Mouse (Mus musculus) CD4-positive, CD25-positive, alpha-beta regulatory T cell, adult 4 months (primary cell): Measurements from ENCODE around the gene Isca2. TPM values are rescaled to one million over a fixed set of nuclear protein-coding genes. Genes with fewer than 3 reads are reported as not detected.
A peak's percentile ranks its signal among the peaks of the same experiment; 100 is the strongest.

Experiments used
- ATAC-seq: one replicate; pipeline ENCODE4 v1.8.0; 2017
- polyA plus RNA-seq, 2 experiments: library from polyadenylated mRNA; unstranded; fragments of 100-300 nt; shearing (Covaris generic); gene quantifications; one replicate each; pipeline ENCODE4 v1.2.1; 2017

Isca2 gene
- polyA plus RNA-seq, result 100 to 1,000 TPM; 107 to 156 TPM

DNA sequence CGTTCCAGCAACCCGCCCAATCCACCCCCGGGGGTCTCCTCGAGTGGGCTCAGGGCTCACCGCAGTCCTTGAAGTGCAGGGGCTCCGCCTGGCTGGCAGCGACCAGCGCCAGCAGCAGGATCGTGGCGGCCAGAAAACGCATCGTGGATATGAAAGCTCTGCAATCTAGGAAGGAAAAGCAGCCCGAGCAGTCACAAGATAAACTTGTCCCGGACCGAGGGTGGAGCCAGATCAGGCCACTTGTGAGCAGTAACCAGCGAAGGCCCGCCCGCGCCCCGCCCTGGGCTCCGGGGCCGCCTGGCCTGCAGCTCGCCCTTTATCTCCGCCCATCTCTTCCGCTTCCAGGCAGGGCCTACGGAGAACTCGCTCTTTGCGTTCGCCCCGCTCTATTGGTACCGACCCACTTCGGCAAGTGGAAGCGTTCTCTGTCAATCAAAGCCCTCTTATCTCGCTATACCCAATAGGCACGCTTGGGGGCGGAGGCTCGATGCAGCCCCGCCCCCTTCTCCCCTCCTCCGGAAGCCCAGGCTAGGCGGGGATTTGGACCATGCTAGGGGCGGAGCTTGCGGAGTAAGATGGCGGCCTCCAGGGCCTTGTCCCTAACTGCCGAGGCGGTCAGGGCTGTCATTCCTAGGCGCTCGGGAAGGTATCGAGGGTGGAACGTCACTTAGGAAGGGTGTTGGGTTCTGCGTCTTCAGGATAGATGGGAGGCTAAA is at the start of gene Isca2, which contains the start of gene Npc2:
TSS of gene Isca2 (plus strand) at position 526 of the 716 bp plus-strand sequence.
TSS of gene Npc2 (minus strand) at position 427 of the 716 bp plus-strand sequence.
- ATAC-seq, result peak; percentile 98

DNA sequence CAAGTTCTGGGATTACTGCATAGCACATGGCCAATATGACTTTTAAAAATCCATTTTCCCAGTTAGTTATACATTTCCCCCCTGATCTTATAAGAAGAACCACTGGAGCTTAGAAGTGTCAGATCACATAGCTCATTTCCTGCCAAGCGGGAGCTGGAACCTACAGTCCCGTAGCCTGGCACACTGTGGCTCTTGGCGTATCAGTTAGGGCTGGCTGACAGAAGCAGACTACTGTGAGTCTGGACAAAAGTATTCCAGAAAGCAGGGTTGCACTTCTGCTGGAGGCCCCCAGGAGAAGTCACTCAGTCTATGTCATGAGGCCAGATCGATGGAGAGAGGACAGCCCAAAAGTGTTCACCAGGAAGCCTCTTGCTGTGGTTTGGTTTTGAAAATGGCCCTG is 46.7 kb upstream of the Isca2 start:
- no peak for ATAC-seq

DNA sequence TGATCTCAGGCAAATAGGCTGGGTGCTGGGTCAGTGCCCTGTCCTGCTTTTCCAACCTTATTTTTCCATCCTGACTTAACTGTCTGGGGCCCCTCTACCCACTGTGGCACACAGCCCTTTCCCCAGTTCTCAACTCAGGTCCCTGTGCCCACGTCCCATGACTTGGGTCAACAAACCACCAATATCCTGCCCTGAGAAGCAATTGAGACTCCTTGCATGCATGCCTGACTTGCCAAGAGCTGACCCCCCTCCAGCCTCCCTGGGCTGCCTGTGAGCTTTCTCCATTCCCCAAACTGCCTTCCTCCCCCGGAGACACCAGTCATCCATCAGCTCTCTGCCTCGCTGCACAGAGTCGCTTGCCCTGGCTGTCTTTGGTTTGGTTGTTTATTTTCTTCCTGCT is 46.1 kb upstream of the Isca2 start:
- no peak for ATAC-seq

DNA sequence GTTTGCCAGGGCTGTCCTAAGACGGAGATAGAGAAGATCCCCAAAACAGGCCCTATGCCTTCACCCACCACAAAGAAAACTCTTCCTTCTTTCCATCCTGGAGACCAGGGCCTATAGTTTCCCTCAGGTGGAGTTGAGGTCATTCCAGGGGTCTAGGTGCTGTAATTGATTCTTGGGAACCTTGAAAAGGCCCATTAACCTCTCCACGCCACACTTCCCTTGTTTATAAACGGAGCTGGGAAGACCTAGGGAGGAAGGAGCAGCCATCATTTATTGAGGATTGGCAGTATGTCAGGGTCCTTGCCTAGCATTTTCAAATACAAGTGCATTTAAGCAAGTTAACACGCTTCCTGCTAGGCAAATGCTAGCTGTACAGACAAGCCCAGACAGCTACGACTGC is 45.6 kb upstream of the Isca2 start:
- no peak for ATAC-seq

DNA sequence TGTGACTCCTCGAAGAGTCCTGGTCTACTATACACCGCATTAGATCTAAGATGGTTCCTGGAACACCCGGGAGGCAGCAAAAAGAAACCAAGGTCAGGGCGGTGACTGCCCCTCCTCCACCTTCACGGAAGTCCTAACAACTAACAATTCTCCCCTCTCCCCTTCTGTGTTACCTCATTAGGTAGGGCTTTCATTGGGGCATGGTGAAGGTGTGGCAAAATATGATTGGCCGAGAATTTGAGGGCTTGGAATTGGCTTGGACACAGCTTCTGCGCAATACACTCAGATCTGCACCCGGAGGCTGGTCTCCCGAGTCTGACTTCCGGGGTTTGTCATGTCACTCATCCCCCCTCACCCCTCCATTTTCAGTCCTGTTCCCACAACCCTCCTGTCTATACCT is 44.6 kb upstream of the Isca2 start:
- ATAC-seq, result no peak

DNA sequence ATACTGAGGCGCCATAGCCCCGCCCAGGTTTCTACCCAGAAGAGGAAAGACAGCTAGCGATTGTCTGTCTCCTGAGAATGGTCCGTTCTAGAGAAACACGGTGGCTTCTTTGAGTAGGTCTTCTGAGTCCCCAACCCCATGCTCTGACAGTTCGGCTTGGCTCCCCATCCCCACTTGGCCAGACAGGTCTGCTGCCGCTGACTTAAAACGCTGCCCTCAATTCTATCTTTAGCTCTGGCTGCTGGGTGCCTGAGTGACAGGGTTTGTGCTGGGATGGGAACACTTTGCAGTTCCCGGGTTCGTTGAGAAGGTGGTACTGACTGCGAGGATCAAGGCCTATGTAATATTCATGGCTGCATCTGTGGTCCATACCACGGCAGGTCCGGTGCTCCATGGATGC is 39.7 kb upstream of the Isca2 start:
- no peak for ATAC-seq

GRCm38 (mm10) chr12:84743496-84743895 is 29.6 kb upstream of the Isca2 start:
- ATAC-seq, result no peak

DNA sequence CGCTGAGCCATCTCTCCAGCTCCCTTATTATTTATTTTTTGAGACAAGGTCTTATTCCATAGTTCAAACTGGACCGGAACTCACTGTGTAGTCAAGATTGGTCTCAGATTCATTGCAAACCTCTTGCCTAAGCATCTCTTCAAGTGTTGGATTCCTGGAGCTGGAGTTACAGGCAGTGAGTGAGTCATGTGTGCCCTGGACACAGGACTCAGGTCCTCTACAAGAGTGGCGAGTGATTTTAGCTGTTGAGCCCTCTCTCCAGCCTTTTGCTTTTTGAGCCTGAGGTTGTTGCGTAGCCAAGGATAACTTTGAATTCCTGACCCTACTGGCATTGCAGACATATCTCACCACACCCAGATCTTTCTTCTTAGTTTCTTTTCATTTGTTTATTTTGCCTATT is 27.4 kb upstream of the Isca2 start:
- no peak for ATAC-seq

GRCm38 (mm10) chr12:84748134-84748533 is 24.9 kb upstream of the Isca2 start:
- no peak for ATAC-seq

GRCm38 (mm10) chr12:84750661-84751060 is 22.4 kb upstream of the Isca2 start:
- ATAC-seq, result no peak

GRCm38 (mm10) chr12:84752131-84752977 is 20.7 kb upstream of the Isca2 start:
- no peak for ATAC-seq

DNA sequence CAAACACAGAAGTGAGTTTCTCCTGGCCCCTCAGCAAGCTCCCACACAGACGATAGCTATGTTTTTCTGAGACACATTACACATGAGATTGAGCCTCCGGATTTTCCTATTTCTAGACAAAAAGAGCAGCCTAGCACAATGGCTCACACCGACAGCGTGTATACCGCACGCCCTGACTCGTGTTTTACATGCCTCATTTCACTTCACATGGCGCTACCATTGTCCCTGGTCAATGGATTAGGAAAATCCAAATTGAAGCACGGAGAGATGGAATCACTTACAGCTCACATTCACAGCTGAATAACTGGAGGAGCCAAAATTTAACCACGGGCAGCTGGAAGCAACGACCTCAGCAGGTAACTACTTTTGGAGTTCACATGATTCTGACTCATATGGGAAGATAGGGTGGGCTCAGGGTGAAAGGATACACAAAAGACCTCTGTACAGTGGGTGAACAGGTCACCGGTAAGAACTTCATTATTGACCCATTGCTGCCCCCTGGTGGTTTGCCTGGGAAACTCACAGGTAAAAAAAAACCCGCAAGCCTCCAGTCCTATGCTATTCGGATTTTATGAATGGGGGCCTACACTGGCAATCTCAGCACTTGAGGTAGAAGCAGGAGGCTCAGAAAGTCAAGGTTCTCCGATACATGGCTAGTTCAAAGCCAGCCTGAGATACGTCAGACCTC is 17.9 kb upstream of the Isca2 start:
- ATAC-seq, result peak; percentile 73

DNA sequence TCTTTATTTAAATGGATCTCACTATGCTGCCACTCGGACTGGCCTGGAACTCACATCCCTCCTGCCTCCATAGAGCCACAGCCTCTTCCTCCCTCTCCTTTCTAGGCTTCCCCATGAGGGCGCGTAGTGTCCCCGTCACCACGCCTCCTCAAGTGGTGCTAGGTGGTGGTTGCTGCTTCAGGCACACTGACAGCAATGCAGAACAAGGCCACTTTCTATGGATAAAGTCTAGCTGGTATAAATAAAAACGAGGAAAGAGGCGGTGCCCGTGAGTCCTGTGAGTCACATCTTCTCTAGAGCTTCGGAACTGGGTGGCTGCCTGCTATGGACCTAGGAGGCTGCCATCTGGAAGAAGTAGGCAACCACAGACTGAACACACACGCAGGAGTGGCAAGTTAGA is 17.0 kb upstream of the Isca2 start:
- no peak for ATAC-seq

DNA sequence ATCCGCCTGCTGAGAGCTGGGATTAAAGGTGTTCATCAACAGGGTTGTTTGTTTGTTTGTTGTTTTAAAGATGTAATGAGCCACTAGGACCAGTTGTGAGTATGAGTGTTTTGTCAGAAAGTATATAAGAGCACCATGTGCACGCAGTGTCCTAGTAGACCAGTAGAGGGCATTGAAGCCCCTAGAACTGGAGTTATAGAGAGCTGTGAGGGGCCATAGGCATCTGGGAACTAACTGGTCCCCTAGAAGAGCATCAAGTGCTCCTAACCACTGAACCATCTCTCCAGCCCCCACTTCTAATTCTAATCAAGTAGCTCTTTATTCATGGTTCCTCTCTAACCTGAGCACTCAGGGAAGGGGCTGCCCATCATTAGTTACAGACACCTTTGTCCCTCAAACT is 14.0 kb upstream of the Isca2 start:
- no peak for ATAC-seq

- peak; percentile 98 for ATAC-seq
Observed at GRCm38 (mm10) chr12:84762532-84762931, 10.5 kb upstream of the Isca2 start.

DNA sequence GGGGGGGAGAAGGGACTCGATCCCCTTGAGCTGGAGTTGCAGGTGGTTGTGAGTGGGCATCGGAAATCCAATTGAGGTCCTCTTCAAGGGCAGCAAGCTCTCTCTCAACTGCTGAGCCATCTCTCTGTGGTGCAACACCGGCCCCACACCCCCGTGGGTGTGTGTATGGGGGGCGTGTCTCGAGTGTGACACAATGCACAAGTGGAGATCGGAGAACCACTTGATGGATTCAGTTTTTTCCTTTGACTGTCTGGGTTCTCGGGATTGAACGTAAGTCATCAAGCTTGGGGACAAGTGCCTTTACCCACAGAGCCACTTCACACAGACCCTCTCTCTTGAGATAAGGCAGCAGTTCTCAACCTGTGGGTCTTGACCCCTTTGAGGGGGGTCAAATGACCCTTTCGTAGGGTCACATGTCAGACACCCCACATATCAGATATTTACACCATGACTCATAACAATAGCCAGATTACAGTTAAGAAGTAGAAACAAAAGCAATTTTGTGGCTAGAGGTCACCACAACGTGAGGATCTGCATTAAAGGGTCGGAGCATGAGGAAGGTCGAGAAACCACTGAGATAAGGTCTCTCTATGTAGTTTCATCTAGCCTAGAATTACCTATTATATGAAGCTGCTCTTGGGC is 9.4 kb upstream of the Isca2 start:
- no peak for ATAC-seq

DNA sequence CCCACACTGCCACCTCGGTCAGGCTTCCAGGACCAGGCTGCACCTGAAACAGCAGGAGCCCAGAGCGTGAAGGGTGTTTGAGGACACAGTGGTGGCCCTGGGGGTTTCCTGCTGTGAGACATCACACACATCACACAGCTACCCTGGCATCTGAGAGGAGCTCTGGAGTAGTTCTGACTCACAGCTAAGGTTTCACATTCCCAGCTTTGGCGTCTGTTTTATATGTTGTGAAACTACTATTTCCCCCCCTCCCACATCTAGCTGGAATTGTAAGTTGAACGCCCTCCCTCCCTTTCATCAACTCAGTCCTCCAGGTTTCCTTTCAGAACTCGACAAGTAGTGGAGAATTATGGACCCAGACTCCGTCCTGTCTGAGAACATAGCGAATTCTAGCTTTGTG is 8.3 kb upstream of the Isca2 start:
- ATAC-seq, result no peak

DNA sequence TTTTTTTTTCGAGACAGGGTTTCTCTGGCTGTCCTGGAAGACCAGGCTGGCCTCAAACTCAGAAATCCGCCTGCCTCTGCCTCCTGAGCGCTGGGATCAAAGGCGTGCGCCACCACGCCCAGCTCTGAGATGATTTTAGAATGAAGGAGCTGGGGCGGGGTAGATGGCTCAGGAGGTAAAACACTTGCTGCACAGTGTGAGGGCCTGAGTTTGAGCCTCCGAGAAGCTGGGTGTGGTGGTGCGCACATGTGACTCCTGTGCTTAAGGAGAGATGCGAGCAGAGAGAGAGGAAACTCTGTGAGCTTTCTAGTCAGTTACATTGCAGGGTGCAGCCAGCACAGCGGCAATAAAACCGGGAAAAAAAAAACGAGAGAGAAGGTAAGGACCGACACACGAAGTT is 7.5 kb upstream of the Isca2 start:
- no peak for ATAC-seq

GRCm38 (mm10) chr12:84766113-84766735 is 6.8 kb upstream of the Isca2 start:
- ATAC-seq, result no peak

DNA sequence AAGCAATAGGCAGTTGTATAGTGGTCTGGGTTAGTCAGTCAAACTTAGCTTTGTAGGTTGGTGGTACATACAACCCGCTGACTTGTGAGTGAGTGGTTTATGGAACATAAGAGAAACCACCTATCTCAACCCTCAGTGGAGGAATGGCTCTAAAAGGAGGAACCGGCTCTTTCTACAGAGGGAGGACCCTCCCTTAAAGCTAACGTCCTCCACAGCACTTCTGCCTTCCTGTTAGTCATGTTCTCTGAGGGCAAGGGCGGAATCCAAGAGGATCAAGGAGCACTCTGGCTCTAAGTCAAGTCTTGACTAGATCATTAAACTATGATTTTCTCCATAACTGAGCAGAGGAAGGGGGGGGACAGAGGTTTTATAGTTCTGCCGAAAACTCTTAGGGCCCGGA is 5.5 kb upstream of the Isca2 start:
- ATAC-seq, result no peak

DNA sequence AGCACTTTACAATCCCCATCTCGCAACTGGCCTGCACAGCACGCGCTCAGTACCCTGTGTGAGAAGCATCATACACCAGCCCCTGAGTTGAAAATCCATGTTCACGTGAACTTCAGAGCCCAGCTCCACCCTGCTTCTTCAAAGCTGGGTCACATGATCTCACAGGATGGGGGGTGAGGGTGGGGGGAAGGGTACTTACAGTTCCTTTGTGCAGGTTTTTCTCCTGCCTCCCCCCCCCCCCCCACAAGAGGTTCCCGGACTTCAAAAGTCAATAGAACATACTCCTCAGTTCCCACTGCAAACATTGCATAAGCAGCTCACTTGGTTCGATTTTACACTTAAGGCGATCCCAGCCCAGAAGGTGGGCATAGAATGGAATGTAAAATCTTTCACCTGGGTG is 3.4 kb upstream of the Isca2 start:
- ATAC-seq, result no peak

DNA sequence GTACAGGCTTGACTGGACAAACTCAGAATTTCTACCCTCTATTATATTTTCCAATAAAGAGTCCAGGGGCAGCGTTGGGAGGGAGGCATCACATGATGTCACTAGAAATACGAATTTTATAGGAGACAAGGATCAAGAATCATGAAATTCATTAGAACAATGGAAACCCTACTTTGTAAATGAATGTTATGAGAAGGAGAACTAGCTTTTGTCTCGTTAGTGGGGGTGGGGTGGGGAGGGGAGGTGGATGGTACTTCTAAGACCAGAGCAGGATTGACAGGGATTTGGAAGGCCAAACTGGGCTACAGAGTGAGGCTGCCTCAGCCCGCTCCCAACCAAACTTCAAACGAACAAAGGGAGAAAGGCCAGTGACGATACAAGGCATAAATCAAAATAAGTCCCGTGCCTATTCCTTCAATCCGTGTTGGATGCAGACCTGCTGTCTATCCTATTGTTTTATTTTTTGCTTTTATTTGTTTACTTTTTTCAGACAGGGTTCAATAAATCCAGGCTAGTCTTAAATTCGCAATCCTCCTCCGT is 1.0 kb upstream of the Isca2 start:
- ATAC-seq, result no peak
